Mouse (Mus musculus): ENCODE data around the gene Mvb12a.

GRCm38 (mm10) chr8:71504349-71504748 is 38.4 kb upstream of the Mvb12a start:
- TF ChIP-seq CTCF (IDR thresholded peaks at IDR 0.05; ENCODE audit: borderline replicate concordance, control insufficient read depth, extremely low read depth, insufficient read depth, low read length, poor library complexity), result no peak
- TF ChIP-seq POLR2A (IDR thresholded peaks at IDR 0.05; ENCODE audit: control insufficient read depth, extremely low read depth, insufficient read depth, low read length, poor library complexity), result no peak

Measured in thymus, adult 2 months (tissue).